In the genomic region with DNA sequence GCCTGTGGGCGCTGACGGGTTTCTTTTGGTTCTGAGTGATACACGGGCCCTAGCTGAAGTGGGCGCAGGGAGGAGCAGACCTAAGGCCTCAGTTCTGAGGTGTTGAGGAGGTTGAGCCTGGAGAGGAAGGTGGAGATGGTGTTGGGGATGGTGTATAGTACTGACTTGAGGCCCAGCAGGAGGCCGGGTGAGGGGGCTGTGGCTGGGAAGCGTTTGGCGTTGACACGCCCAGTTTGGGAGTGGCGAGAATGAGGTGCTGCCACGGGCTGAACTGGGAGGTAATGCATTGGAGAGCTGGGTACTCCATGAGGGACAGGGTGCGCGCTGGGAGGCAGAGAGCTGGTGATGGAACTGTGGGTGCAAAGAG, we compare ENCODE assay signal across 12 mouse cellular contexts. TPM values are rescaled to one million over a fixed set of nuclear protein-coding genes. Genes with fewer than 3 reads are reported as not detected.
DNase-seq lines count a peak whose midpoint lies in the region; ATAC-seq and TF ChIP-seq lines count a peak whose summit lies in the region.
"Had no signal": no experiment of that assay in that cellular context is flagged by ENCODE, and none has a peak within 500 bp of the region (broad histone marks: within the 10 kb centered on the region; RNA-seq: fewer than 3 reads in every experiment).

No protein-coding gene starts in this region.

- H3K36me3 ChIP-seq in heart, embryonic 15.5 days = no peaks in the 10 kb centered on the region
- no peaks in the 10 kb centered on the region for H3K36me3 ChIP-seq in midbrain, embryonic 12.5 days
- no peaks in the 10 kb centered on the region for H3K36me3 ChIP-seq in midbrain, embryonic 11.5 days (ENCODE audit: control insufficient read depth, insufficient read depth, low read length)
- H3K36me3 ChIP-seq in limb, embryonic 13.5 days = peaks cover 13% of the 10 kb centered on the region
- H3K36me3 ChIP-seq in stomach, postnatal 0 days (ENCODE audit: control insufficient read depth, insufficient read depth, low read length) = no peaks in the 10 kb centered on the region
- H3K36me3 ChIP-seq: hindbrain, embryonic 15.5 days had no signal

- 38% methylated on average over 12 of the region's 12 CpGs for WGBS in heart, embryonic 15.5 days
- WGBS in midbrain, embryonic 12.5 days = 63% methylated on average over 12 of the region's 12 CpGs
- WGBS in midbrain, embryonic 11.5 days = 56% methylated on average over 12 of the region's 12 CpGs
- WGBS in limb, embryonic 13.5 days = 42% methylated on average over 12 of the region's 12 CpGs
- 37% methylated on average over 12 of the region's 12 CpGs for WGBS in stomach, postnatal 0 days

- TF ChIP-seq CTCF in stomach, postnatal 0 days (IDR thresholded peaks at IDR 0.05; ENCODE audit: low read depth) = peak; percentile 16; the same call in 1 of the 2 replicates

- H3K27ac ChIP-seq in heart, embryonic 15.5 days = peak overlapping the region; percentile 8; the same call in 1 of the 2 replicates
- no peak overlapping the region for H3K27ac ChIP-seq in midbrain, embryonic 12.5 days (replicated peaks)
- H3K27ac ChIP-seq in midbrain, embryonic 11.5 days (ENCODE audit: low read depth, low read length) = no peak overlapping the region
- H3K27ac ChIP-seq in limb, embryonic 13.5 days = no peak overlapping the region
- H3K27ac ChIP-seq in stomach, postnatal 0 days (replicated peaks) = peak overlapping the region; percentile 30; the same call in 1 of the 2 replicates
- H3K27ac ChIP-seq: hindbrain, embryonic 15.5 days had no signal

- no peak overlapping the region for H3K4me3 ChIP-seq in heart, embryonic 15.5 days
- no peak overlapping the region for H3K4me3 ChIP-seq in midbrain, embryonic 12.5 days
- H3K4me3 ChIP-seq in midbrain, embryonic 11.5 days (ENCODE audit: low read depth, low read length) = no peak overlapping the region
- no peak overlapping the region for H3K4me3 ChIP-seq in limb, embryonic 13.5 days
- H3K4me3 ChIP-seq in stomach, postnatal 0 days (ENCODE audit: low read depth, low read length) = no peak overlapping the region
- H3K4me3 ChIP-seq: hindbrain, embryonic 15.5 days had no signal

- no peaks in the 10 kb centered on the region for H3K9me3 ChIP-seq in heart, embryonic 15.5 days (replicated peaks)
- H3K9me3 ChIP-seq in midbrain, embryonic 12.5 days = no peaks in the 10 kb centered on the region
- no peaks in the 10 kb centered on the region for H3K9me3 ChIP-seq in midbrain, embryonic 11.5 days (ENCODE audit: control insufficient read depth, low read length)
- H3K9me3 ChIP-seq in limb, embryonic 13.5 days = no peaks in the 10 kb centered on the region
- no peaks in the 10 kb centered on the region for H3K9me3 ChIP-seq in stomach, postnatal 0 days (ENCODE audit: control insufficient read depth, low read length)
- H3K9me3 ChIP-seq: hindbrain, embryonic 15.5 days had no signal

- peak; percentile 23; the same call in 1 of the 2 replicates for ATAC-seq in heart, embryonic 15.5 days (replicated peaks; ENCODE audit: insufficient number of reproducible peaks, insufficient read depth, low FRiP score, low read depth)
- ATAC-seq in midbrain, embryonic 12.5 days (ENCODE audit: low FRiP score, low read depth) = 0 out of 2 replicates have a peak, but pooled peaks have one; percentile 23
- no peak for ATAC-seq in midbrain, embryonic 11.5 days (ENCODE audit: low FRiP score)
- 0 out of 2 replicates have a peak, but pooled peaks have one; percentile 55 for ATAC-seq in limb, embryonic 13.5 days (ENCODE audit: low FRiP score, low read depth)
- ATAC-seq in stomach, postnatal 0 days (ENCODE audit: low FRiP score, low TSS enrichment) = peak; percentile 63

- no peaks in the 10 kb centered on the region for H3K27me3 ChIP-seq in heart, embryonic 15.5 days
- H3K27me3 ChIP-seq in midbrain, embryonic 12.5 days = no peaks in the 10 kb centered on the region
- H3K27me3 ChIP-seq in midbrain, embryonic 11.5 days (ENCODE audit: control insufficient read depth, insufficient read depth, low read length) = no peaks in the 10 kb centered on the region
- H3K27me3 ChIP-seq in limb, embryonic 13.5 days = no peaks in the 10 kb centered on the region
- no peaks in the 10 kb centered on the region for H3K27me3 ChIP-seq in stomach, postnatal 0 days (ENCODE audit: control insufficient read depth, insufficient read depth, low read length)
- H3K27me3 ChIP-seq: hindbrain, embryonic 15.5 days had no signal

- no peak overlapping the region for H3K9ac ChIP-seq in heart, embryonic 15.5 days
- H3K9ac ChIP-seq in midbrain, embryonic 12.5 days (replicated peaks) = no peak overlapping the region
- H3K9ac ChIP-seq in midbrain, embryonic 11.5 days (ENCODE audit: low read length) = no peak overlapping the region
- no peak overlapping the region for H3K9ac ChIP-seq in limb, embryonic 13.5 days
- H3K9ac ChIP-seq in stomach, postnatal 0 days (ENCODE audit: low read length) = no peak overlapping the region; the same call in 1 of the 2 replicates
- H3K9ac ChIP-seq: hindbrain, embryonic 15.5 days had no signal

- H3K4me2 ChIP-seq in heart, embryonic 15.5 days = no peak overlapping the region
- no peak overlapping the region for H3K4me2 ChIP-seq in midbrain, embryonic 12.5 days (replicated peaks)
- H3K4me2 ChIP-seq in midbrain, embryonic 11.5 days = no peak overlapping the region
- no peak overlapping the region for H3K4me2 ChIP-seq in limb, embryonic 13.5 days (replicated peaks)
- H3K4me2 ChIP-seq in stomach, postnatal 0 days (replicated peaks; ENCODE audit: low read depth) = peak overlapping the region; percentile 35
- H3K4me2 ChIP-seq: hindbrain, embryonic 15.5 days had no signal

- TF ChIP-seq EP300 in stomach, postnatal 0 days (optimal IDR thresholded peaks at IDR 0.05) = no peak

- no peak for DNase-seq in heart, adult 18-20 months
- DNase-seq in midbrain, embryonic 11.5 days (ENCODE audit: low spot score, missing footprints) = no peak
- peak; percentile 66 for DNase-seq in stomach, postnatal 0 days (ENCODE audit: low spot score)
- DNase-seq in cerebellum, postnatal 25 days = no peak
- DNase-seq in thymus, postnatal 25 days = no peak
- DNase-seq: gastrocnemius, postnatal 14 days; lung, adult 18-20 months; retina, postnatal 1 day had no signal

- peaks cover 59% of the 10 kb centered on the region for H3K4me1 ChIP-seq in heart, embryonic 15.5 days (replicated peaks)
- H3K4me1 ChIP-seq in midbrain, embryonic 12.5 days = peaks cover 20% of the 10 kb centered on the region
- peaks cover 5% of the 10 kb centered on the region; the same call in 1 of the 2 replicates for H3K4me1 ChIP-seq in midbrain, embryonic 11.5 days (ENCODE audit: control insufficient read depth, insufficient read depth, low read length)
- H3K4me1 ChIP-seq in limb, embryonic 13.5 days = peaks cover 40% of the 10 kb centered on the region
- H3K4me1 ChIP-seq in stomach, postnatal 0 days (replicated peaks; ENCODE audit: control insufficient read depth, insufficient read depth) = peaks cover 9% of the 10 kb centered on the region; the same call in 1 of the 2 replicates

RNA-seq across cellular contexts. Expression of gene Dnmt3a, which starts 19.9 kb away (rescaled TPM):
- polyA plus RNA-seq in heart, embryonic 15.5 days (2015; fragmentation: Nextera tagmentation; extraction: Ambion mirVana) = 79.9 and 94.7 TPM in 2 replicates
- total RNA-seq in heart, adult 18-20 months (2021) = 10 to 100 TPM; 38.8 to 42.4 TPM
- 137 and 143 TPM in 2 replicates for polyA plus RNA-seq in midbrain, embryonic 12.5 days (2016; fragmentation: Nextera tagmentation; extraction: Ambion mirVana)
- polyA plus RNA-seq in midbrain, embryonic 11.5 days (2014; fragmentation: Nextera tagmentation; extraction: Ambion mirVana) = 49.6 and 56.5 TPM in 2 replicates
- 200 and 203 TPM in 2 replicates for polyA plus RNA-seq in limb, embryonic 13.5 days (2015; fragmentation: Nextera tagmentation; extraction: Ambion mirVana)
- 29.7 and 44.0 TPM in 2 replicates for polyA plus RNA-seq in stomach, postnatal 0 days (2015; fragmentation: Nextera tagmentation; extraction: Ambion mirVana)

Comparison
In these comparisons a context has a peak if more than half of its experiments do, and no peak if none do; other contexts are left out.
1. H3K27ac ChIP-seq: peak in heart, embryonic 15.5 days (single experiment) and stomach, postnatal 0 days (single experiment); none in midbrain, embryonic 12.5 days (single experiment), midbrain, embryonic 11.5 days (single experiment) and limb, embryonic 13.5 days (single experiment).